Mouse (Mus musculus) bone marrow macrophage, adult 2 months (primary cell): ENCODE results near the gene Ewsr1.

Experiments used
- CTCF ChIP-seq: IDR thresholded peaks from 2 replicates; pipeline ENCODE4 v1.5.1; 2012; ENCODE audit warnings: low read depth, mild to moderate bottlenecking, low read length, moderate library complexity
- POLR2A ChIP-seq: IDR thresholded peaks from 2 replicates; pipeline ENCODE4 v1.6.1; 2012; ENCODE audit warnings: mild to moderate bottlenecking, low read depth, low read length, borderline replicate concordance

DNA sequence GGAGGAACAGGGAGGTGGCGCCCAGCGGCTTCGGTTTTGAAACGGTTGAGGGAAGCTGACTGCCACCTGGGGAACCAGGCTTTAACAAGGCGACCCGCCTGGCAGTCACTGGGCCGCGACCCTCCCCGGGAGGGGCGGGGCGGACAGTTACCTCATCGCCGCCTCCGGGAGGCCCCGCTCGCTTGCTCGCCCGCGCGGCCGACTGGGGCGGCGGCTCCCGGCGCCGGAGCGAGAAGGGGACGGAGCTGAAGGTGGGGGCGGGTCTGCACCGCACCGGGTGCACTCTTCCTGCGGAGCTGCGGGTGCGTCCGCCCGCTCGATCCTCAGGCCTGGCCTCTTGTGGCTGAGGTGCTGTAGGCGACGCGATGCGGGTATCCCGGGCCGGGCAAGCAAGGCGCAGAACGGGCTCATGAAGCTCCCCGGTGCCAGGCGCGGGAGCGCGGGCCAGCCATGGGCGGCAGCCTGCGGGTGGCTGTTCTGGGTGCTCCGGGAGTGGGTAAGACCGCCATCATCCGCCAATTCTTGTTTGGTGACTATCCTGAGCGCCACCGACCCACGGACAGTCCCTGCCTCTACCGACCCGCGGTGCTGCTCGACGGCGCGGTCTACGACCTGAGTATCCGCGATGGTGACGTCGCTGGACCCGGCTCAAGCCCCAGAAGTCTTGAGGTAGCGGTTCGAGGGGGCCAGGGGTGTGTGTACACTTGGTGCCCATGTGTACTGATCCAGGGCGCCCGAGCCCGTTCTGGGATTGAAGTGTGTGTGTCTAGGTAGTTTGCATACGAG is 41.0 kb downstream of the Ewsr1 start, which contains the start of gene Rasl10a:
- TF ChIP-seq POLR2A: no peak
- no peak for TF ChIP-seq CTCF
